Mouse (Mus musculus) left cerebral cortex, postnatal 25 days (tissue): ENCODE measurements around the gene Ak4. TPM values are rescaled to one million over a fixed set of nuclear protein-coding genes. Genes with fewer than 3 reads are reported as not detected.

Experiments
- DNase-seq, 2 experiments: peaks; one replicate each; pipeline ENCODE4 v3.0.0; 2022; ENCODE audit warnings: low spot score in 2 of 2, mixed read lengths in 1 of 2
- intact Hi-C: fragments of 180-260 bp; cut with DNase I; formaldehyde crosslinking; loops from one replicate; pipeline ENCODE4 v1.15.1; 2025
- total RNA-seq, 2 experiments: library from RNA; stranded (reverse); gene quantifications; 2 replicates each; pipeline ENCODE4 v1.2.3; 2021

Gene Ak4
- total RNA-seq, 2 experiments from 2014 or later = 31.4 to 50.2 TPM

GRCm38 (mm10) chr4:101449344-101449743, 30.3 kb downstream of the Ak4 start:
- intact Hi-C loops = no loop called here
- no peak for DNase-seq

GRCm38 (mm10) chr4:101450150-101450780, 31.2 kb downstream of the Ak4 start:
- DNase-seq = peak; percentile 83 to 97
- intact Hi-C loops = loop anchor here (1.0 kb wide), 2 partner anchors 13 to 94 kb away; no protein-coding TSS in a partner anchor

GRCm38 (mm10) chr4:101451089-101451488, 32.0 kb downstream of the Ak4 start:
- intact Hi-C loops = no loop called here
- DNase-seq = no peak

- intact Hi-C loops = no loop called here
- DNase-seq = no peak
Measured at GRCm38 (mm10) chr4:101452829-101453228, 33.8 kb downstream of the Ak4 start.

- no peak for DNase-seq
- intact Hi-C loops = loop anchor here (5.0 kb wide), 1 partner anchor 45 kb away; no protein-coding TSS in a partner anchor
Measured at GRCm38 (mm10) chr4:101457176-101457575, 38.1 kb downstream of the Ak4 start.

GRCm38 (mm10) chr4:101458341-101458740, 39.3 kb downstream of the Ak4 start:
- intact Hi-C loops = loop anchor here (2.0 to 5.0 kb wide), 2 partner anchors 44 to 74 kb away; no protein-coding TSS in a partner anchor
- peak; percentile 68 to 71 for DNase-seq

- peak in 1 of 2 experiments; percentile 49 for DNase-seq
- intact Hi-C loops = loop anchor here (2.0 to 5.0 kb wide), 2 partner anchors 43 to 75 kb away; no protein-coding TSS in a partner anchor
Measured at GRCm38 (mm10) chr4:101459358-101459757, 40.3 kb downstream of the Ak4 start.

- DNase-seq = no peak
- intact Hi-C loops = no loop called here
Measured at GRCm38 (mm10) chr4:101460114-101460513, 41.0 kb downstream of the Ak4 start.

GRCm38 (mm10) chr4:101462065-101462464, 43.0 kb downstream of the Ak4 start:
- DNase-seq = no peak
- intact Hi-C loops = no loop called here

GRCm38 (mm10) chr4:101466264-101466663, 47.2 kb downstream of the Ak4 start:
- DNase-seq = no peak
- intact Hi-C loops = loop anchor here (5.0 kb wide), 1 partner anchor 531 kb away; no protein-coding TSS in a partner anchor

- DNase-seq = no peak
- intact Hi-C loops = loop anchor here (5.0 kb wide), 1 partner anchor 528 kb away; no protein-coding TSS in a partner anchor
Measured at GRCm38 (mm10) chr4:101469242-101469641, 50.2 kb downstream of the Ak4 start.

GRCm38 (mm10) chr4:101470543-101470942, 51.5 kb downstream of the Ak4 start:
- intact Hi-C loops = no loop called here
- no peak for DNase-seq

GRCm38 (mm10) chr4:101472767-101473166, 53.7 kb downstream of the Ak4 start:
- intact Hi-C loops = no loop called here
- peak in 1 of 2 experiments; percentile 75 for DNase-seq

GRCm38 (mm10) chr4:101490320-101490917, 71.3 kb downstream of the Ak4 start:
- intact Hi-C loops = no loop called here
- DNase-seq = no peak

GRCm38 (mm10) chr4:101491704-101492103, 72.6 kb downstream of the Ak4 start:
- intact Hi-C loops = no loop called here
- no peak for DNase-seq

- DNase-seq = no peak
- intact Hi-C loops = no loop called here
Measured at GRCm38 (mm10) chr4:101493611-101494197, 74.6 kb downstream of the Ak4 start.

GRCm38 (mm10) chr4:101496188-101496533, 77.1 kb downstream of the Ak4 start:
- DNase-seq = no peak
- intact Hi-C loops = no loop called here

- no peak for DNase-seq
- intact Hi-C loops = no loop called here
Measured at GRCm38 (mm10) chr4:101496534-101497237, 77.6 kb downstream of the Ak4 start, which contains the start of gene Dnajc6. Gene Dnajc6 (plus strand): TSS chr4:101496648.

GRCm38 (mm10) chr4:101497336-101497735, 78.3 kb downstream of the Ak4 start:
- intact Hi-C loops = no loop called here
- DNase-seq = no peak

- intact Hi-C loops = loop anchor here (5.0 kb wide), 2 partner anchors 47 to 113 kb away; no protein-coding TSS in a partner anchor
- no peak for DNase-seq
Measured at GRCm38 (mm10) chr4:101504470-101505007, 85.5 kb downstream of the Ak4 start.
